Mouse (Mus musculus) heart, embryonic 14.5 days (tissue): Measurements from ENCODE around the gene Akt3. TPM values are rescaled to one million over a fixed set of nuclear protein-coding genes. Genes with fewer than 3 reads are reported as not detected.

ENCODE experiments used
- ATAC-seq: fragments of 200-750 bp; cut with Nextera tagmentation; 2 replicates; pipeline ENCODE4 v1.8.0; 2017; ENCODE audit warnings: low read depth, moderate TSS enrichment; ENCODE audit not compliant: insufficient number of reproducible peaks, insufficient read depth, low FRiP score
- H3K27ac ChIP-seq, 2 experiments: fragments of 200-500 bp in 1 of 2; fragments of 300-500 bp in 1 of 2; sonication (generic) in 1 of 2; replicated peaks in 1 of 2; 2 replicates each; pipeline ENCODE4 v1.5.1; 2012 to 2014; ENCODE audit warnings: low read depth in 2 of 2, low read length in 2 of 2, control low read depth in 1 of 2, mild to moderate bottlenecking in 1 of 2, mixed read lengths in 1 of 2; ENCODE audit not compliant: control insufficient read depth in 1 of 2, insufficient read depth in 1 of 2
- H3K27me3 ChIP-seq: fragments of 300-500 bp; sonication (generic); 2 replicates; pipeline ENCODE4 v1.6.1; 2014; ENCODE audit warnings: mild to moderate bottlenecking, low read length, control low read depth; ENCODE audit not compliant: control insufficient read depth, insufficient read depth
- H3K36me3 ChIP-seq: fragments of 300-500 bp; sonication (generic); 2 replicates; pipeline ENCODE4 v1.6.1; 2014; ENCODE audit warnings: mild to moderate bottlenecking, control low read depth, low read length, mixed read lengths; ENCODE audit not compliant: control insufficient read depth, insufficient read depth
- H3K4me1 ChIP-seq, 2 experiments: fragments of 200-500 bp in 1 of 2; fragments of 300-500 bp in 1 of 2; sonication (generic) in 1 of 2; 2 replicates each; pipeline ENCODE4 v1.6.1; 2012 to 2014; ENCODE audit warnings: low read length in 2 of 2, control low read depth in 1 of 2, mixed read lengths in 1 of 2; ENCODE audit not compliant: control insufficient read depth in 2 of 2, insufficient read depth in 2 of 2
- H3K4me2 ChIP-seq: fragments of 300-500 bp; sonication (generic); 2 replicates; pipeline ENCODE4 v1.6.1; 2014; ENCODE audit warnings: mild to moderate bottlenecking, low read length
- H3K4me3 ChIP-seq, 2 experiments: fragments of 200-500 bp in 1 of 2; fragments of 300-500 bp in 1 of 2; sonication (generic) in 1 of 2; 2 replicates each; pipeline ENCODE4 v1.5.1; 2012 to 2014; ENCODE audit warnings: low read length in 2 of 2, mild to moderate bottlenecking in 2 of 2, control low read depth in 1 of 2, low read depth in 1 of 2, moderate library complexity in 1 of 2; ENCODE audit not compliant: control insufficient read depth in 1 of 2, insufficient read depth in 1 of 2
- H3K9ac ChIP-seq: fragments of 300-500 bp; sonication (generic); 2 replicates; pipeline ENCODE4 v1.6.1; 2014; ENCODE audit warnings: mild to moderate bottlenecking, low read length
- H3K9me3 ChIP-seq: fragments of 300-500 bp; sonication (generic); 2 replicates; pipeline ENCODE4 v1.6.1; 2016; ENCODE audit warnings: low read length, control low read depth; ENCODE audit not compliant: control insufficient read depth
- WGBS: fragments of 180-500 bp; shearing (Covaris S2); extraction: QIAGEN DNeasy Blood & Tissue Kit; methylation state at CpG from one replicate; pipeline ENCODE4 v1.1.7; 2014; 5-methylcytosine and 5-hydroxymethylcytosine counted together
- polyA plus RNA-seq: library from polyadenylated mRNA; unstranded; fragments of >200 nt; fragmentation: Nextera tagmentation; extraction: Ambion mirVana; gene quantifications from 2 replicates; pipeline ENCODE4 v1.2.1, GENCODE M21; 2014

Gene Akt3
- 5.9 and 6.0 TPM in 2 replicates for polyA plus RNA-seq

- H3K36me3 ChIP-seq = no peaks in the 10 kb centered on the region
- H3K27ac ChIP-seq = peak within 1 kb of the TSS; percentile 89 to 92
- H3K4me3 ChIP-seq = peak within 1 kb of the TSS; percentile 78 to 99
- peaks cover 3% of the 10 kb centered on the region in 2 experiments; a peak in 3 of 4 replicates for H3K4me1 ChIP-seq
- no peaks in the 10 kb centered on the region for H3K27me3 ChIP-seq
- peak within 1 kb of the TSS; percentile 94 for H3K9ac ChIP-seq
- H3K9me3 ChIP-seq = no peaks in the 10 kb centered on the region
- 0% methylated on average over 1 of the region's 32 CpGs for WGBS
- H3K4me2 ChIP-seq = peak within 1 kb of the TSS; percentile 72
- ATAC-seq = peak; percentile 29
Measured at GRCm38 (mm10) chr1:177258034-177258342, at the start of gene Akt3. Akt3 (minus strand) TSS chr1:177258203.

DNA sequence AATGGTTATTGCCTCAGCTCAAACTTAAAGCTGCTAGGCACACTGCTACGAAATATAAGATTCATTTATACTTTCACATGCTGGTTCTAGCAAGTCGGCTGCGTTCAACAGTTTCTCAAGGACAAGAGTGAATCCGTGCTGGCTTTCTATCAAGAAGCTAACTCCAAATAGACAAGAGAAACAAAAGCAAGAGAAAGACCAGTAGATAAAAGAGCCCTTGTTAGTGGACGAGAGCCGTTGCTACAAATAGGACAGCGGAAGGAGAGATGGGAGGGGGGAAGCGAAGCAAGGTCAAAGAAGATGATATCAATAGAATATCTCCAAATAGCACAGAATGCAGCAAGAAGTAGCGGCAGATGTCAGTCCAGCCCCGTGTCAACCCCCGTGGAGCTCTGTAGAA, 49.5 kb upstream of the Akt3 start:
- 60% methylated on average over 11 of the region's 11 CpGs for WGBS
- H3K27me3 ChIP-seq = no peaks in the 10 kb centered on the region

GRCm38 (mm10) chr1:177298231-177298630, 40.2 kb upstream of the Akt3 start:
- no peak overlapping the region for H3K4me3 ChIP-seq
- H3K9me3 ChIP-seq = no peaks in the 10 kb centered on the region
- WGBS = 78% methylated on average over 1 of the region's 1 CpGs
- no peak overlapping the region for H3K27ac ChIP-seq
- no peak for ATAC-seq
- no peaks in the 10 kb centered on the region for H3K27me3 ChIP-seq
- H3K36me3 ChIP-seq = no peaks in the 10 kb centered on the region
- H3K4me1 ChIP-seq = no peaks in the 10 kb centered on the region
- no peak overlapping the region for H3K4me2 ChIP-seq
- H3K9ac ChIP-seq = no peak overlapping the region

More for the DNA sequence above, 49.5 kb upstream of the Akt3 start:
- Histone ChIP-seq H3K36me3 (no peaks in the 10 kb centered on the region), H3K4me1 (no peaks in the 10 kb centered on the region), H3K4me2 (no peak overlapping the region), H3K27ac (no peak overlapping the region), H3K9me3 (no peaks in the 10 kb centered on the region), H3K9ac (no peak overlapping the region), H3K4me3 (no peak overlapping the region)
- ATAC-seq = no peak

DNA sequence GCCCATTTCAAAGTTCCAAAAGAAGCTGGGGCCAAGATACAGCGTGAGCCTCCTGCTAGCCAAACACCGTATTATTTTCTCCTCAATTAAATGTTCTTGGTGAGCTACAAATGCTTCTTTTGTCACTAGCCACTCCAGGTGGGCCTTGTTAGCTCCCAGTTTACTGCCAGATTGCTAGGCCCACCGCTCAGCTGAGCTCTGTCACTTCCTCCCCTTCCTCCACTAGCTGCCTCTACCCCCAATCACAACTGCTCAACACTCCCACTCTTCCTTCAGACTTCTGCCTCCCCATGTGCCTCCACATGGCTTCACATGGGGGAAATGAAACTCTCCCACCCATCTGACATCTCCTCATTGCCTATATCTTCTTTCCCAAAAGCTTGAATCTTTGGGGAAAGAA, 28.8 kb upstream of the Akt3 start:
- Histone ChIP-seq H3K36me3 (no peaks in the 10 kb centered on the region), H3K4me3 (no peak overlapping the region), H3K27me3 (no peaks in the 10 kb centered on the region), H3K9ac (no peak overlapping the region), H3K9me3 (no peaks in the 10 kb centered on the region), H3K4me1 (no peaks in the 10 kb centered on the region), H3K27ac (no peak overlapping the region), H3K4me2 (no peak overlapping the region)
- no peak for ATAC-seq
- 48% methylated on average over 3 of the region's 3 CpGs for WGBS

- Histone ChIP-seq H3K36me3 (no peaks in the 10 kb centered on the region), H3K4me3 (no peak overlapping the region), H3K9me3 (no peaks in the 10 kb centered on the region), H3K27ac (no peak overlapping the region), H3K4me1 (no peaks in the 10 kb centered on the region), H3K4me2 (no peak overlapping the region), H3K9ac (no peak overlapping the region), H3K27me3 (no peaks in the 10 kb centered on the region)
- no peak for ATAC-seq
Measured at GRCm38 (mm10) chr1:177281925-177282324, 23.9 kb upstream of the Akt3 start.

GRCm38 (mm10) chr1:177277361-177277760, 19.4 kb upstream of the Akt3 start:
- H3K4me1 ChIP-seq = no peaks in the 10 kb centered on the region
- no peaks in the 10 kb centered on the region for H3K36me3 ChIP-seq
- no peaks in the 10 kb centered on the region for H3K9me3 ChIP-seq
- no peak overlapping the region for H3K27ac ChIP-seq
- no peak overlapping the region for H3K4me2 ChIP-seq
- H3K9ac ChIP-seq = no peak overlapping the region
- ATAC-seq = no peak
- H3K4me3 ChIP-seq = no peak overlapping the region
- H3K27me3 ChIP-seq = no peaks in the 10 kb centered on the region
- WGBS = 87% methylated on average over 5 of the region's 5 CpGs

DNA sequence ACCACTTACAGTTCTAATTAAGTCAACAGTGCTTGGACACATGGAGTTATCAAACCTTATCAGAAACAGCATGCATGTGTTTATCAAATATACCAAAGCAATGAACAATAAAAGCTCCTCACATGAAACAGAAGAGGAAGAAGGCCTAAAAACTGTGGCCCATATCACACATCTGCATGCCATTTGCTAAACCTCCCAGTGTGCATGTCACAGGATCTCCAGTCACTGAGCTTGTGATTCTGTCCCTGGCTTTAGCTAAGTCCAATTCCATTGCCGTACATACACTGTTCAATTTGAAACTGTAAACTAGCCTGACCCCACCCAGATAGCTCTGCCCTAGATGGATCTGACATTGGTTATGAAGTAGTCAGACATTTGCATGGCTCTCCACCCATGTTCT, 9.6 kb upstream of the Akt3 start:
- no peak overlapping the region for H3K27ac ChIP-seq
- ATAC-seq = no peak
- no peaks in the 10 kb centered on the region for H3K27me3 ChIP-seq
- H3K4me3 ChIP-seq = no peak overlapping the region
- H3K9ac ChIP-seq = no peak overlapping the region
- WGBS = 90% methylated on average over 1 of the region's 1 CpGs
- no peaks in the 10 kb centered on the region for H3K36me3 ChIP-seq
- peaks cover 0 to 2% of the 10 kb centered on the region in 2 experiments; a peak in 2 of 4 replicates for H3K4me1 ChIP-seq
- no peaks in the 10 kb centered on the region for H3K9me3 ChIP-seq
- H3K4me2 ChIP-seq = no peak overlapping the region

- H3K9ac ChIP-seq = no peak overlapping the region
- H3K4me3 ChIP-seq = no peak overlapping the region
- no peak overlapping the region for H3K4me2 ChIP-seq
- no peaks in the 10 kb centered on the region for H3K9me3 ChIP-seq
- H3K27me3 ChIP-seq = no peaks in the 10 kb centered on the region
- 70% methylated on average over 2 of the region's 2 CpGs for WGBS
- no peak overlapping the region for H3K27ac ChIP-seq
- H3K36me3 ChIP-seq = no peaks in the 10 kb centered on the region
- no peak for ATAC-seq
- H3K4me1 ChIP-seq = peaks cover 3 to 5% of the 10 kb centered on the region in 2 experiments; a peak in 3 of 4 replicates
Measured at GRCm38 (mm10) chr1:177262926-177263325, 4.9 kb upstream of the Akt3 start.
